Mouse (Mus musculus) myocyte (in vitro differentiated cells): ENCODE measurements around the gene Serpinh1. TPM values are rescaled to one million over a fixed set of nuclear protein-coding genes. Genes with fewer than 3 reads are reported as not detected.

ENCODE experiments used
- H3K27me3 ChIP-seq: one replicate; pipeline ENCODE4 v1.6.1; 2011; ENCODE audit not compliant: control insufficient read depth, insufficient read depth, insufficient read length
- H3K36me3 ChIP-seq: one replicate; pipeline ENCODE4 v1.6.1; 2011; ENCODE audit not compliant: control insufficient read depth, insufficient read depth
- H3K4me2 ChIP-seq: one replicate; pipeline ENCODE4 v1.6.1; 2011; ENCODE audit warnings: low read depth, control low read depth
- H3K4me3 ChIP-seq: one replicate; pipeline ENCODE4 v1.5.1; 2011; ENCODE audit warnings: mild to moderate bottlenecking, control low read depth, moderate library complexity
- H3K79me2 ChIP-seq: one replicate; pipeline ENCODE4 v1.6.1; 2011; ENCODE audit not compliant: control insufficient read depth, insufficient read depth
- H3ac ChIP-seq: one replicate; pipeline ENCODE4 v1.6.1; 2011; ENCODE audit not compliant: control insufficient read depth, insufficient read length
- CEBPB ChIP-seq: IDR thresholded peaks from 2 replicates; pipeline ENCODE4 v1.6.1; 2011; ENCODE audit warnings: mild to moderate bottlenecking, moderate library complexity; ENCODE audit not compliant: poor library complexity, insufficient read depth, severe bottlenecking
- E2F4 ChIP-seq: IDR thresholded peaks from one replicate; pipeline ENCODE4 v1.6.1; 2011; ENCODE audit warnings: mild to moderate bottlenecking, control low read depth, moderate library complexity; ENCODE audit not compliant: insufficient read depth
- MAX ChIP-seq: IDR thresholded peaks from one replicate; pipeline ENCODE4 v1.6.1; 2011; ENCODE audit warnings: low read depth, mild to moderate bottlenecking, control low read depth
- MYOD1 ChIP-seq, 3 experiments: IDR thresholded peaks; one replicate each; pipeline ENCODE4 v1.6.1; 2011; ENCODE audit warnings: control low read depth in 2 of 3, low read depth in 2 of 3, mild to moderate bottlenecking in 2 of 3, moderate library complexity in 1 of 3; ENCODE audit not compliant: insufficient read length in 2 of 3, control insufficient read depth in 1 of 3
- MYOG ChIP-seq, 3 experiments: IDR thresholded peaks; one replicate each; pipeline ENCODE4 v1.6.1; 2011; ENCODE audit warnings: control low read depth in 2 of 3, low read depth in 2 of 3, mild to moderate bottlenecking in 2 of 3; ENCODE audit not compliant: insufficient read length in 2 of 3, control insufficient read depth in 1 of 3, insufficient read depth in 1 of 3
- POLR2A ChIP-seq: IDR thresholded peaks from one replicate; pipeline ENCODE4 v1.6.1; 2011; ENCODE audit warnings: low read depth, mild to moderate bottlenecking, control low read depth, moderate library complexity; ENCODE audit not compliant: insufficient read length
- POLR2AphosphoS2 ChIP-seq: IDR thresholded peaks from one replicate; pipeline ENCODE4 v1.6.1; 2011; ENCODE audit warnings: low read depth, control low read depth; ENCODE audit not compliant: insufficient read length
- REST ChIP-seq: IDR thresholded peaks from one replicate; pipeline ENCODE4 v1.6.1; 2011; ENCODE audit warnings: mild to moderate bottlenecking, control low read depth, moderate library complexity; ENCODE audit not compliant: insufficient read depth, insufficient read length
- SRF ChIP-seq: IDR thresholded peaks from one replicate; pipeline ENCODE4 v1.6.1; 2011; ENCODE audit warnings: low read depth; ENCODE audit not compliant: control insufficient read depth, insufficient read length
- TCF12 ChIP-seq: IDR thresholded peaks from one replicate; pipeline ENCODE4 v1.6.1; 2011; ENCODE audit warnings: mild to moderate bottlenecking, control low read depth; ENCODE audit not compliant: poor library complexity, insufficient read depth, severe bottlenecking
- TCF3 ChIP-seq: IDR thresholded peaks from one replicate; pipeline ENCODE4 v1.6.1; 2011; ENCODE audit warnings: low read depth, control low read depth; ENCODE audit not compliant: insufficient read length
- USF1 ChIP-seq: IDR thresholded peaks from one replicate; pipeline ENCODE4 v1.6.1; 2011; ENCODE audit warnings: low read depth, mild to moderate bottlenecking, control low read depth, moderate library complexity
- polyA plus RNA-seq: library from polyadenylated mRNA; unstranded; fragments of >200 nt; fragmentation: generic; extraction: Trizol; gene quantifications from one replicate; pipeline ENCODE4 v1.2.1, GENCODE M21; 2012; ENCODE audit warnings: missing spikeins

Serpinh1 gene
- polyA plus RNA-seq, 1 experiment, result 1,713 TPM

- Histone ChIP-seq H3K4me2 (peak overlapping the region; percentile 81), H3K4me3 (no peak overlapping the region), H3ac (no peak overlapping the region), H3K27me3 (no peaks in the 10 kb centered on the region), H3K79me2 (peaks cover 10% of the 10 kb centered on the region), H3K36me3 (no peaks in the 10 kb centered on the region)
- TF ChIP-seq MYOD1 (IDR thresholded peaks at IDR 0.05; ENCODE audit: control insufficient read depth in 1 of 3, insufficient read length in 2 of 3, low read depth in 2 of 3) (no peak), MYOG (IDR thresholded peaks at IDR 0.05; ENCODE audit: control insufficient read depth in 1 of 3, insufficient read depth in 1 of 3, insufficient read length in 2 of 3, low read depth in 2 of 3) (no peak), CEBPB (no peak), USF1 (no peak), SRF (no peak), POLR2AphosphoS2 (no peak), REST (no peak), POLR2A (no peak), E2F4 (no peak), TCF12 (no peak), MAX (no peak)
Measured at GRCm38 (mm10) chr7:99304029-99304428, 49.0 kb downstream of the Serpinh1 start.

- Histone ChIP-seq H3K4me3 (no peak overlapping the region), H3K4me2 (no peak overlapping the region), H3K36me3 (no peaks in the 10 kb centered on the region), H3K79me2 (peaks cover 7% of the 10 kb centered on the region), H3ac (no peak overlapping the region), H3K27me3 (no peaks in the 10 kb centered on the region)
- no peak for TF ChIP-seq MYOD1 (IDR thresholded peaks at IDR 0.05; ENCODE audit: control insufficient read depth in 1 of 3, insufficient read length in 2 of 3, low read depth in 2 of 3)
- no peak for TF ChIP-seq TCF12
- TF ChIP-seq MAX, result no peak
- TF ChIP-seq USF1, result no peak
- TF ChIP-seq MYOG (IDR thresholded peaks at IDR 0.05; ENCODE audit: control insufficient read depth in 1 of 3, insufficient read depth in 1 of 3, insufficient read length in 2 of 3, low read depth in 2 of 3), result no peak
- TF ChIP-seq CEBPB, result no peak
- TF ChIP-seq POLR2AphosphoS2, result no peak
- TF ChIP-seq POLR2A, result no peak
- no peak for TF ChIP-seq SRF
- no peak for TF ChIP-seq TCF3
- TF ChIP-seq REST, result no peak
- no peak for TF ChIP-seq E2F4
Measured at GRCm38 (mm10) chr7:99300650-99301175, 52.3 kb downstream of the Serpinh1 start.

Other genes with a start within 250 kb of the Serpinh1 start
- 9.0 TPM for gene Uvrag, start 212.1 kb downstream of the Serpinh1 start, polyA plus RNA-seq
- 6.9 TPM for gene Dgat2, start 170.5 kb downstream of the Serpinh1 start, polyA plus RNA-seq
- gene Mogat2, start 114.6 kb downstream of the Serpinh1 start, polyA plus RNA-seq, result 1.9 TPM
- gene Map6, start 85.8 kb downstream of the Serpinh1 start, polyA plus RNA-seq, result 35.1 TPM
- 9.5 TPM for gene Gdpd5, start 28.2 kb upstream of the Serpinh1 start, polyA plus RNA-seq
- gene Klhl35, start 112.8 kb upstream of the Serpinh1 start, polyA plus RNA-seq, result not detected
- gene Rps3, start 130.5 kb upstream of the Serpinh1 start, polyA plus RNA-seq, result 2,049 TPM
- gene Arrb1, start 182.2 kb upstream of the Serpinh1 start, polyA plus RNA-seq, result 5.1 TPM